Mouse (Mus musculus) testis, adult 2 months (tissue): ENCODE data around the gene Cdc25a. TPM values are rescaled to one million over a fixed set of nuclear protein-coding genes. Genes with fewer than 3 reads are reported as not detected.

ENCODE experiments used
- H3K27ac ChIP-seq: fragments of 200-500 bp; 2 replicates; pipeline ENCODE4 v1.5.1; 2012; ENCODE audit warnings: low read depth, low read length; ENCODE audit not compliant: control insufficient read depth, insufficient read depth
- H3K27me3 ChIP-seq: fragments of 200-500 bp; 2 replicates; pipeline ENCODE4 v1.6.1; 2012; ENCODE audit warnings: mild to moderate bottlenecking, low read length, moderate library complexity; ENCODE audit not compliant: control insufficient read depth, insufficient read depth
- H3K36me3 ChIP-seq: fragments of 200-500 bp; 2 replicates; pipeline ENCODE4 v1.6.1; 2012; ENCODE audit warnings: mild to moderate bottlenecking, low read length; ENCODE audit not compliant: control insufficient read depth, insufficient read depth
- H3K4me1 ChIP-seq: fragments of 200-500 bp; 2 replicates; pipeline ENCODE4 v1.6.1; 2012; ENCODE audit warnings: low read length; ENCODE audit not compliant: control insufficient read depth, insufficient read depth
- H3K4me3 ChIP-seq: fragments of 200-500 bp; 2 replicates; pipeline ENCODE4 v1.5.1; 2012; ENCODE audit warnings: low read depth, mild to moderate bottlenecking, low read length, moderate library complexity, mixed read lengths; ENCODE audit not compliant: control insufficient read depth
- CTCF ChIP-seq: fragments of 200-500 bp; IDR thresholded peaks from 2 replicates; pipeline ENCODE4 v1.5.1; 2012; ENCODE audit warnings: low read depth, mild to moderate bottlenecking, inconsistent platforms, low read length, moderate library complexity; ENCODE audit not compliant: control insufficient read depth, insufficient read depth, insufficient replicate concordance
- POLR2A ChIP-seq: fragments of 200-500 bp; IDR thresholded peaks from 2 replicates; pipeline ENCODE4 v1.6.1; 2012; ENCODE audit warnings: low read depth, mild to moderate bottlenecking, inconsistent platforms, low read length, moderate library complexity; ENCODE audit not compliant: control insufficient read depth
- polyA plus RNA-seq: library from polyadenylated mRNA; depleted of rRNA; stranded (reverse); fragments of >200 nt; gene quantifications from 2 replicates; pipeline ENCODE4 v1.2.3, GENCODE M21; 2012

The Cdc25a gene
- polyA plus RNA-seq, 1 experiment, result 26.0 TPM

DNA sequence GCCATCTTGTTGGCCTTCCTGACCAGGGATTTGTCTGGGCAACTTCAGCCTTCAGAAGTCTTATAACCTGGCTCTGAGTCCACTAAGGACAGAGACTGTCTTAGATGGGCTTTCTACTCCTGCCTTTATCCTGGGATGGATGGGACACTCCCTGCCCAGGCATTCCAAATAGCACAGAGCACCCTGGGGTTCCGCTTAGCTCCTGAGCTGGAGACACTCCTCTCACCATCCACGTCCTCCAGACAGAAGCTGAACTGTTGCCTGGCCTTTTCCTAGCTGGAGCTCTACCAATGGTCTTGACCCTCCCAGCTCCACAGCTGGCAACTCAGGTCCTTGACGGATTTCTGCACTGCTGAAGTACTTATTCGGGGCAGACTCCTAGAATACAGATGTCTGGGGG lies 26.9 kb downstream of the Cdc25a start:
- H3K27ac ChIP-seq, result no peak overlapping the region
- H3K4me3 ChIP-seq, result no peak overlapping the region
- no peak for TF ChIP-seq CTCF
- TF ChIP-seq POLR2A, result no peak
- peaks cover 8% of the 10 kb centered on the region for H3K4me1 ChIP-seq
- H3K27me3 ChIP-seq, result no peaks in the 10 kb centered on the region
- H3K36me3 ChIP-seq, result no peaks in the 10 kb centered on the region

DNA sequence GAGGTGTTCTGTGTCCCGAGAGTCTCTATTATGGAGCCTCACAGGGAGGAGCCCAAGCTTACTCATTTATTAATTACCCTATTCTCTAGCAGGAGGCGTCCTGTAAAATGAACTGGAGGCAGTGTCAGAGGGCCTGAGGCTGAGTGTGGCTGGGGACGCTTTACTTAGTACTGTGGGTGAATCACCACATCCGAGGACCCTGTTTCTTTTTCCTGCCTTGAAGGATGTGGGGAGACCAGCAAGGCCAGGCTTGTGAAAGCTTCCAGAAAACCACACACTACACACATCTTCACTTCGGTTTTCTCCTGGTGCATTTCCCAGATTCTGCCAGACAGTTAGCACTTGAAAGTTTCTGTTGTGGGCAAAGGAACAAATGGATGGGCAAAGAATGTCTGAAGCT lies 27.4 kb downstream of the Cdc25a start:
- H3K27ac ChIP-seq, result no peak overlapping the region
- no peak for TF ChIP-seq POLR2A
- TF ChIP-seq CTCF, result no peak

DNA sequence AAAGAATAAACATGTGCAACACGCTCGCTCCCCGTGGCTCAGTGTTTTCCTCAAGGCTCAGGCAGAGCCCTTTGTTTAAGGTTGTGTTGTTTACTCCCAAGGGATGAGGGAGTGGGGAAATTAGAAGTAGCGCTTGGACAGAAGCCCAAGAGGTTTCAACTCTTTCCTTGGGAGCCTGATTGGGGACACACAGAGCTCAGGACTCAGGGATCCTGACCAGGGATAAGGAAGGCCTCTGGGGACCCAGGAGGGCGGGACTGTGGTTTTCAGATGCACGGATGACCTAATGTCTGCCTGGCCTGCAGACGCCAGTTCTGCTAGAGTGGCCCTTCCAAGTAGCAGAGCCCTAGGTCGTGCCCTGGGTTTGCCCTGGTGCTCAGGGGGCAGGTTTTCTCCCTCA lies 31.9 kb downstream of the Cdc25a start:
- Histone ChIP-seq H3K4me1 (no peaks in the 10 kb centered on the region), H3K4me3 (no peak overlapping the region), H3K27ac (peak overlapping the region; percentile 37), H3K27me3 (no peaks in the 10 kb centered on the region), H3K36me3 (no peaks in the 10 kb centered on the region)
- TF ChIP-seq CTCF (no peak), POLR2A (no peak)

More for the DNA sequence above, 27.4 kb downstream of the Cdc25a start:
- Histone ChIP-seq H3K4me1 (peaks cover 8% of the 10 kb centered on the region), H3K4me3 (no peak overlapping the region), H3K27me3 (no peaks in the 10 kb centered on the region), H3K36me3 (no peaks in the 10 kb centered on the region)

DNA sequence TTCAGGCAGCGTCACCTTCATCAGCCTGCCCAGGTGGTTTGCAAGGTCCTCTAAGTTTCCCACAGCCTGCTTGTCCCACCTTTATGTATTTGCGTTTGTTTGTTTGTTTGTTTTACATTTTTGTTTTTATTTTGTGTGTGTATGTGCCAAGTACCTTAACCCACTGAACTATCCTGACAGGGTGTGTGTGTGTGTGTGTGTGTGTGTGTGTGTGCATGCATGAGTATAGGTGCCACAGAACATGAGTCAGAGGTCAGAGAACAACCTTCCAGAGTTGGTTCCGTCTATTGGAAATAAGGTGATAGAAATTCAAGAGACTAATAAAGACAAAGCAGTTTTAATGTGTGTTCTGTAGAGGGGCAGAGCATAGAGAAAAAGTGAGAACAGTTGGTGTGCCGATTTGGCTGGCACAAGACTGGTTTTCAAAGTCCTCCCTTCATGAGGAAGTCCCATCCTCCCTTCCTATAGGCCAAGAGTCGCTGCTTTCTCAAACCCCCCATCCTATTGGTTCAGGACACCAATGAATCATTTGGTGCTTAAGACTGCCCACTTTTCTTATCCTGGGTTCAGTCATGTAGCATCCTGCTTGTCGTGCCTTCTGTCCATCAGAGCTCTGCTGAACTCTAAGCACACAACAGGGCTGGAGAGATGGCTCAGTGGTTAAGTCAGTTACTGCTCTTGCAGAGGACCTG lies 32.5 kb downstream of the Cdc25a start:
- TF ChIP-seq CTCF (no peak), POLR2A (no peak)
- H3K27me3 ChIP-seq, result no peaks in the 10 kb centered on the region
- no peak overlapping the region for H3K27ac ChIP-seq
- no peaks in the 10 kb centered on the region for H3K36me3 ChIP-seq
- no peaks in the 10 kb centered on the region for H3K4me1 ChIP-seq
- H3K4me3 ChIP-seq, result no peak overlapping the region

DNA sequence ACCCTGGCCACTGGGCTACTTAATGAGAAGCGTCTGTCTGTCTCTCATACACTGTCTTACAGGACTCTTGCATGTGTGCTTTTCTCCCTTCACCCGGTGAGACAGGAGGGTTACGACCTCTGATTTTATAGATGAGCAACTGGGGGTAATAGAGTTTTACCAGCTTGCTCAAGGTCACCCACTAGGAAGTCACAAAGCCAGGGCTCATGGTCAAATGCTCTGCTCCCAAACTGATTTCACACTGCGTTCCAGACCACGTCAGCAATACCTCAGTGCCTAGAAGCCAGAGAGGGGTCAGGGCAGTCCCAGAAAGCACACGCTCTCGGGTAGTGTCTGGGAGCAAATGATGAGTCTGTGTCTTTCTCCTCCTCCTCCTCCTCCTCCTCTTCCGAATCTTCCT lies 33.7 kb downstream of the Cdc25a start:
- H3K27ac ChIP-seq, result no peak overlapping the region; the same call in 1 of the 2 replicates
- H3K4me1 ChIP-seq, result no peaks in the 10 kb centered on the region
- TF ChIP-seq CTCF (no peak), POLR2A (no peak)

DNA sequence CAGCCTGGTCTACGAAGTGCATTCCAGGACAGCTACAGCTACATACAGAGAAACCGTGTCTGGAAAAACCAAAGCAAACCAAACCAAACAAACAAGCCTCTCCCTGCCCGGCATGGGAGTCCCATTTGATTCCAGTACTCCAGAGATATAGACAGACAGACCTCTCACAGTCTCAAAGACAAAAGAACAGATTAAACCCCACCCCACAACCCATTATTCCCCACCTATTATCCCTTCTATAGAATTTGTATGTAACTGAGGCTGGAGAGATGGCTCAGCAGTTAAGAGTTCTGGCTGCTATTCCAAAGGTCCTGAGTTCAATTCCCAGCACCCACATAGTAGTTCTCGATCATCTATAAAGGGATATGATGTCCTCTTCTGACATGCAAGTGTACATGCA lies 34.5 kb downstream of the Cdc25a start:
- H3K27me3 ChIP-seq, result no peaks in the 10 kb centered on the region
- H3K27ac ChIP-seq, result no peak overlapping the region
- no peaks in the 10 kb centered on the region for H3K4me1 ChIP-seq
- H3K36me3 ChIP-seq, result no peaks in the 10 kb centered on the region
- no peak for TF ChIP-seq CTCF
- TF ChIP-seq POLR2A, result no peak
- no peak overlapping the region for H3K4me3 ChIP-seq

More for the DNA sequence above, 33.7 kb downstream of the Cdc25a start:
- no peak overlapping the region for H3K4me3 ChIP-seq
- no peaks in the 10 kb centered on the region for H3K27me3 ChIP-seq
- no peaks in the 10 kb centered on the region for H3K36me3 ChIP-seq

DNA sequence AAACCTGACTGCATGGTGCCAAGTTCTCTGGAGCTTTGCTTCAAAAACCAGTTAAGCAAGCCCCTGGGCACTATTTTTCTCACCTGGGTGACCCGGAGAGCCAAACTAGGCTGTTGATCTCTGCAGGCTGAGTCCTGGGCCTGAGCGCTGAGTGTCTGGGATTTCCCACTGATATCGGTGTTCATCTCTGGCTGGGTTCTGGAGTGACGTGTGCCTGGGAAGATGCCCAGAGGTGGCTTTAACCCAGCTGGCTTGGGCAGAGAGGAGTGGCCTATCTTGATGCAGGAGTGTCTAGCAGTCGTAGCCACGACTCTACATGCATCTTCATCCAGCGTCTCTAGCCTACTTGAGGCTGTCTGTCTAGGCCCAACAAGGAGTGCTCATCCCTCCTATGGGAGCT lies 36.4 kb downstream of the Cdc25a start:
- Histone ChIP-seq H3K36me3 (no peaks in the 10 kb centered on the region), H3K4me1 (no peaks in the 10 kb centered on the region), H3K27ac (no peak overlapping the region), H3K4me3 (no peak overlapping the region), H3K27me3 (no peaks in the 10 kb centered on the region)
- no peak for TF ChIP-seq CTCF

DNA sequence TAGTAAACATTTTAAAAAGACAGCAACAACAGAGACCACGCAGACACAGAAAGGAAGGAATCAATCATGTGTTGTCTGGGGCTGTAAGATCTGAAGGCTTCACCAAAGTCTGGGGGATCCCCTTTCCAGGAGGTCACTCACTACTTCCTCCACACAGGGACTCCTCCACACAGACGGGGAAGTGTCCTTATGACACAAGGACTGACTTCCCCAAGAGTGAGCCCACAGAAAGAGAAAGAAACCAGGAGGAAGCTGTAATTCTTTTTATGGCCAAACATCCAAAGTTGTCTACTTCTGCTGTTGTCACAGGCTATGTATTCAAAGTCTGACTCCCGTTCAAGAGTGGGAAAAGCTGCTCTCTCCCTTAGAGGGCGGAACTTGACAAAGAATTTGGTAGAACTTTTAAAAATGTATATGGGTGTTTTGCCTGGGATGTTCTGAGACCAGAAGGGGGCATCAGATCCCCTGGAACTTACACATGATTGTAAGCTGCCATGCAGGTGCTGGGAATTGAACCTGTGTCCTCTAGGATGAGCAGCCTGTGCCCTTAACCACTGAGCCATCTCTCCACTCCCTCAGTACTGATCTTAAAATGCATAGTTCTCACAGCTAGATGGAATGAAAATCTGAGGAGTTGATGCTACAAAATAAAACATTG lies 39.0 kb downstream of the Cdc25a start:
- no peak for TF ChIP-seq CTCF
- no peak for TF ChIP-seq POLR2A
- H3K36me3 ChIP-seq, result no peaks in the 10 kb centered on the region
- H3K27ac ChIP-seq, result no peak overlapping the region
- H3K4me1 ChIP-seq, result no peaks in the 10 kb centered on the region
- no peaks in the 10 kb centered on the region for H3K27me3 ChIP-seq
- no peak overlapping the region for H3K4me3 ChIP-seq
